Mouse (Mus musculus) heart, adult 2 months (tissue): ENCODE measurements around the gene Fgfr2.

Experiments
- CTCF ChIP-seq: fragments of 200-600 bp; IDR thresholded peaks from 2 replicates; pipeline ENCODE4 v1.8.1; 2022; ENCODE audit warnings: antibody characterized with exemption, mild to moderate bottlenecking, moderate library complexity
- POLR2A ChIP-seq: fragments of 200-500 bp; IDR thresholded peaks from 2 replicates; pipeline ENCODE4 v1.6.1; 2011; ENCODE audit warnings: mild to moderate bottlenecking, low read depth, low read length, control low read depth; ENCODE audit not compliant: insufficient read depth

- TF ChIP-seq CTCF (no peak), POLR2A (no peak)
Measured at GRCm38 (mm10) chr7:133050681-133051080, 72.5 kb downstream of the Fgfr2 start.
